Mouse (Mus musculus): Measurements from ENCODE around the gene Smoc1. TPM values are rescaled to one million over a fixed set of nuclear protein-coding genes. Genes with fewer than 3 reads are reported as not detected.

The Smoc1 gene
- total and polyA plus RNA-seq, 2 experiments from 2014 or later = 2.7 to 5.9 TPM

GRCm38 (mm10) chr12:81189636-81190035 lies 163.0 kb downstream of the Smoc1 start:
- TF ChIP-seq CTCF (IDR thresholded peaks at IDR 0.05; ENCODE audit: low read depth) = no peak
- no peak for TF ChIP-seq EP300 (IDR thresholded peaks at IDR 0.05; ENCODE audit: low read depth)
- H3K9ac ChIP-seq (replicated peaks; ENCODE audit: low read depth, low read length) = no peak overlapping the region
- ATAC-seq (ENCODE audit: insufficient read depth, low read depth) = no peak
- no peak overlapping the region for H3K4me2 ChIP-seq (ENCODE audit: low read depth, low read length)
- WGBS = 71% methylated on average over 1 of the region's 1 CpGs
- no peak for DNase-seq (ENCODE audit: low spot score)
- no peaks in the 10 kb centered on the region for H3K36me3 ChIP-seq (replicated peaks; ENCODE audit: control insufficient read depth, insufficient read depth, low read length)
- H3K9me3 ChIP-seq (replicated peaks; ENCODE audit: control insufficient read depth, low read length) = no peaks in the 10 kb centered on the region
- no peaks in the 10 kb centered on the region for H3K4me1 ChIP-seq (ENCODE audit: control insufficient read depth, insufficient read depth)
- no peaks in the 10 kb centered on the region for H3K27me3 ChIP-seq (ENCODE audit: control insufficient read depth, insufficient read depth, low read length)
- no peak overlapping the region for H3K27ac ChIP-seq (ENCODE audit: low read depth)
- no peak overlapping the region for H3K4me3 ChIP-seq (ENCODE audit: low read depth, low read length)

- no peak for DNase-seq (ENCODE audit: low spot score)
- ATAC-seq (ENCODE audit: insufficient read depth, low read depth) = no peak
- Histone ChIP-seq H3K36me3 (replicated peaks; ENCODE audit: control insufficient read depth, insufficient read depth, low read length) (no peaks in the 10 kb centered on the region), H3K27me3 (ENCODE audit: control insufficient read depth, insufficient read depth, low read length) (no peaks in the 10 kb centered on the region), H3K9ac (replicated peaks; ENCODE audit: low read depth, low read length) (no peak overlapping the region), H3K9me3 (replicated peaks; ENCODE audit: control insufficient read depth, low read length) (no peaks in the 10 kb centered on the region), H3K27ac (ENCODE audit: low read depth) (no peak overlapping the region), H3K4me2 (ENCODE audit: low read depth, low read length) (no peak overlapping the region), H3K4me1 (ENCODE audit: control insufficient read depth, insufficient read depth) (no peaks in the 10 kb centered on the region), H3K4me3 (ENCODE audit: low read depth, low read length) (no peak overlapping the region)
- 69% methylated on average over 2 of the region's 2 CpGs for WGBS
- TF ChIP-seq EP300 (IDR thresholded peaks at IDR 0.05; ENCODE audit: low read depth) (no peak), CTCF (IDR thresholded peaks at IDR 0.05; ENCODE audit: low read depth) (no peak)
Measured at GRCm38 (mm10) chr12:81193968-81194367, 167.4 kb downstream of the Smoc1 start.

GRCm38 (mm10) chr12:81197468-81198075 lies 171.0 kb downstream of the Smoc1 start:
- Histone ChIP-seq H3K4me2 (ENCODE audit: low read depth, low read length) (no peak overlapping the region), H3K4me1 (ENCODE audit: control insufficient read depth, insufficient read depth) (no peaks in the 10 kb centered on the region), H3K9me3 (replicated peaks; ENCODE audit: control insufficient read depth, low read length) (no peaks in the 10 kb centered on the region), H3K36me3 (replicated peaks; ENCODE audit: control insufficient read depth, insufficient read depth, low read length) (no peaks in the 10 kb centered on the region), H3K27ac (ENCODE audit: low read depth) (no peak overlapping the region), H3K9ac (replicated peaks; ENCODE audit: low read depth, low read length) (no peak overlapping the region), H3K4me3 (ENCODE audit: low read depth, low read length) (no peak overlapping the region), H3K27me3 (ENCODE audit: control insufficient read depth, insufficient read depth, low read length) (no peaks in the 10 kb centered on the region)
- ATAC-seq (ENCODE audit: insufficient read depth, low read depth) = no peak
- WGBS = 48% methylated on average over 5 of the region's 5 CpGs
- no peak for TF ChIP-seq EP300 (IDR thresholded peaks at IDR 0.05; ENCODE audit: low read depth)
- no peak for TF ChIP-seq CTCF (IDR thresholded peaks at IDR 0.05; ENCODE audit: low read depth)
- no peak for DNase-seq (ENCODE audit: low spot score)

- Histone ChIP-seq H3K4me3 (ENCODE audit: low read depth, low read length) (no peak overlapping the region), H3K9ac (replicated peaks; ENCODE audit: low read depth, low read length) (no peak overlapping the region), H3K27me3 (ENCODE audit: control insufficient read depth, insufficient read depth, low read length) (no peaks in the 10 kb centered on the region), H3K36me3 (replicated peaks; ENCODE audit: control insufficient read depth, insufficient read depth, low read length) (no peaks in the 10 kb centered on the region), H3K27ac (ENCODE audit: low read depth) (no peak overlapping the region), H3K4me2 (ENCODE audit: low read depth, low read length) (no peak overlapping the region), H3K9me3 (replicated peaks; ENCODE audit: control insufficient read depth, low read length) (no peaks in the 10 kb centered on the region), H3K4me1 (ENCODE audit: control insufficient read depth, insufficient read depth) (no peaks in the 10 kb centered on the region)
- peak; percentile 92 for TF ChIP-seq CTCF (IDR thresholded peaks at IDR 0.05; ENCODE audit: low read depth)
- no peak for TF ChIP-seq EP300 (IDR thresholded peaks at IDR 0.05; ENCODE audit: low read depth)
- DNase-seq (ENCODE audit: low spot score) (peak; percentile 55), ATAC-seq (ENCODE audit: insufficient read depth, low read depth) (peak; percentile 60)
- WGBS = 28% methylated on average over 23 of the region's 23 CpGs
Measured at GRCm38 (mm10) chr12:81199280-81199955, 172.8 kb downstream of the Smoc1 start.

GRCm38 (mm10) chr12:81203226-81203625 lies 176.6 kb downstream of the Smoc1 start:
- Histone ChIP-seq H3K4me1 (ENCODE audit: control insufficient read depth, insufficient read depth) (no peaks in the 10 kb centered on the region), H3K4me2 (ENCODE audit: low read depth, low read length) (no peak overlapping the region), H3K27ac (ENCODE audit: low read depth) (no peak overlapping the region), H3K4me3 (ENCODE audit: low read depth, low read length) (no peak overlapping the region), H3K9me3 (replicated peaks; ENCODE audit: control insufficient read depth, low read length) (no peaks in the 10 kb centered on the region), H3K27me3 (ENCODE audit: control insufficient read depth, insufficient read depth, low read length) (no peaks in the 10 kb centered on the region), H3K36me3 (replicated peaks; ENCODE audit: control insufficient read depth, insufficient read depth, low read length) (no peaks in the 10 kb centered on the region), H3K9ac (replicated peaks; ENCODE audit: low read depth, low read length) (no peak overlapping the region)
- no peak for DNase-seq (ENCODE audit: low spot score)
- TF ChIP-seq EP300 (IDR thresholded peaks at IDR 0.05; ENCODE audit: low read depth) (no peak), CTCF (IDR thresholded peaks at IDR 0.05; ENCODE audit: low read depth) (no peak)
- ATAC-seq (ENCODE audit: insufficient read depth, low read depth) = no peak
- 30% methylated on average over 1 of the region's 1 CpGs for WGBS
